8 mouse cellular contexts compared by ENCODE assay signal in genomic region chr6:113822417-113822816, GRCm38 (mm10).
DNase-seq lines count a peak whose midpoint lies in the region; ATAC-seq and TF ChIP-seq lines count a peak whose summit lies in the region.

No protein-coding gene starts in this region.

- peak; percentile 80 for TF ChIP-seq CTCF in hindbrain, postnatal 0 days (IDR thresholded peaks at IDR 0.05; ENCODE audit: low read depth)

- no peak overlapping the region for H3K4me2 ChIP-seq in hindbrain, postnatal 0 days (ENCODE audit: low read depth, low read length)
- H3K4me2 ChIP-seq in limb, embryonic 11.5 days (ENCODE audit: low read depth, severe bottlenecking): no peak overlapping the region

- ATAC-seq in hindbrain, postnatal 0 days: no peak
- no peak for ATAC-seq in limb, embryonic 11.5 days (ENCODE audit: insufficient number of reproducible peaks, low FRiP score, low TSS enrichment, low read depth)

- H3K9ac ChIP-seq in hindbrain, postnatal 0 days (replicated peaks; ENCODE audit: low read length): no peak overlapping the region
- no peak overlapping the region for H3K9ac ChIP-seq in limb, embryonic 11.5 days (ENCODE audit: low read length)

- H3K9me3 ChIP-seq in hindbrain, postnatal 0 days (ENCODE audit: low read length): no peaks in the 10 kb centered on the region
- no peaks in the 10 kb centered on the region for H3K9me3 ChIP-seq in limb, embryonic 11.5 days (ENCODE audit: control insufficient read depth, low read length)

- H3K27ac ChIP-seq in hindbrain, postnatal 0 days: no peak overlapping the region
- H3K27ac ChIP-seq in limb, embryonic 11.5 days (replicated peaks; ENCODE audit: low read depth, low read length): no peak overlapping the region

- 42% methylated on average over 7 of the region's 7 CpGs for WGBS in hindbrain, postnatal 0 days
- 39% methylated on average over 7 of the region's 7 CpGs for WGBS in limb, embryonic 11.5 days

- no peaks in the 10 kb centered on the region for H3K4me1 ChIP-seq in hindbrain, postnatal 0 days (ENCODE audit: insufficient read depth, low read length)
- H3K4me1 ChIP-seq in limb, embryonic 11.5 days (ENCODE audit: control insufficient read depth, insufficient read depth, low read length): no peaks in the 10 kb centered on the region

- no peak overlapping the region for H3K4me3 ChIP-seq in hindbrain, postnatal 0 days (ENCODE audit: low read length)
- no peak overlapping the region for H3K4me3 ChIP-seq in limb, embryonic 11.5 days (ENCODE audit: low read depth, low read length)

- H3K27me3 ChIP-seq in hindbrain, postnatal 0 days (ENCODE audit: insufficient read depth, low read length): no peaks in the 10 kb centered on the region
- no peaks in the 10 kb centered on the region for H3K27me3 ChIP-seq in limb, embryonic 11.5 days (ENCODE audit: control insufficient read depth, insufficient read depth, low read length)

- no peaks in the 10 kb centered on the region for H3K36me3 ChIP-seq in hindbrain, postnatal 0 days (ENCODE audit: insufficient read depth, low read length)
- H3K36me3 ChIP-seq in limb, embryonic 11.5 days (ENCODE audit: control insufficient read depth, insufficient read depth, low read length): no peaks in the 10 kb centered on the region

- DNase-seq in heart, adult 8-10 months (ENCODE audit: low spot score): peak; percentile 11
- DNase-seq in heart, adult 9 months (ENCODE audit: low spot score in 2 of 2): no peak
- DNase-seq in Muller cell, postnatal 12 days (ENCODE audit: inconsistent ontology term): peak; percentile 27
- DNase-seq in cerebellum, adult 9-11 months: peak; percentile 79
- peak; percentile 72 for DNase-seq in hindbrain, postnatal 0 days (ENCODE audit: low spot score)
- peak; percentile 70 for DNase-seq in limb, embryonic 11.5 days (ENCODE audit: low spot score)
- peak; percentile 74 to 77 for DNase-seq in right cerebral cortex, adult 2 months (ENCODE audit: low spot score in 2 of 2)
- no peak for DNase-seq in urinary bladder, postnatal 36 days (ENCODE audit: low spot score in 2 of 2)

Comparison
In these comparisons a context has a peak if more than half of its experiments do, and no peak if none do; other contexts are left out.
1. DNase-seq: peak in heart, adult 8-10 months (single experiment), Muller cell, postnatal 12 days (single experiment), cerebellum, adult 9-11 months (single experiment), hindbrain, postnatal 0 days (single experiment), limb, embryonic 11.5 days (single experiment) and right cerebral cortex, adult 2 months (2 of 2); none in heart, adult 9 months (0 of 2) and urinary bladder, postnatal 36 days (0 of 2).